Mouse (Mus musculus) intestine, embryonic 14.5 days (tissue): ENCODE data around the gene Ppp1r10. TPM values are rescaled to one million over a fixed set of nuclear protein-coding genes. Genes with fewer than 3 reads are reported as not detected.
A peak's percentile ranks its signal among the peaks of the same experiment; 100 is the strongest.
"Not testable (repeated sequence)": the region's sequence is repeated elsewhere in the genome, so short reads cannot be mapped to it uniquely, and the experiment has no call there.

Source experiments
- ATAC-seq: fragments of 200-750 bp; cut with Nextera tagmentation; replicated peaks from 2 replicates; pipeline ENCODE4 v1.8.0; 2017; ENCODE audit warnings: low read depth, moderate number of reproducible peaks, moderate TSS enrichment, moderate library complexity; ENCODE audit not compliant: low FRiP score, low TSS enrichment
- DNase-seq: peaks from one replicate; pipeline ENCODE4 v3.0.0-alpha.2; 2018; ENCODE audit warnings: low spot score
- H3K27ac ChIP-seq: fragments of 300-500 bp; sonication (generic); 2 replicates; pipeline ENCODE4 v1.5.1; 2014; ENCODE audit warnings: low read depth, mild to moderate bottlenecking, control low read depth
- H3K27me3 ChIP-seq: fragments of 300-500 bp; sonication (generic); replicated peaks from 2 replicates; pipeline ENCODE4 v1.6.1; 2014; ENCODE audit warnings: low read length, control low read depth; ENCODE audit not compliant: control insufficient read depth, insufficient read depth
- H3K36me3 ChIP-seq: fragments of 300-500 bp; sonication (generic); 2 replicates; pipeline ENCODE4 v1.6.1; 2014; ENCODE audit warnings: low read length, control low read depth; ENCODE audit not compliant: control insufficient read depth, insufficient read depth
- H3K4me1 ChIP-seq: fragments of 300-500 bp; sonication (generic); replicated peaks from 2 replicates; pipeline ENCODE4 v1.6.1; 2014; ENCODE audit warnings: low read length, control low read depth, mixed read lengths; ENCODE audit not compliant: control insufficient read depth, insufficient read depth
- H3K4me2 ChIP-seq: fragments of 300-500 bp; sonication (generic); 2 replicates; pipeline ENCODE4 v1.6.1; 2014; ENCODE audit warnings: low read length
- H3K4me3 ChIP-seq: fragments of 300-500 bp; sonication (generic); 2 replicates; pipeline ENCODE4 v1.5.1; 2014; ENCODE audit warnings: low read depth, low read length, control low read depth, mixed read lengths
- H3K9ac ChIP-seq: fragments of 300-500 bp; sonication (generic); 2 replicates; pipeline ENCODE4 v1.6.1; 2014; ENCODE audit warnings: mild to moderate bottlenecking, low read length
- H3K9me3 ChIP-seq: fragments of 300-500 bp; sonication (generic); 2 replicates; pipeline ENCODE4 v1.6.1; 2016; ENCODE audit warnings: low read length, control low read depth; ENCODE audit not compliant: control insufficient read depth
- WGBS: fragments of 180-500 bp; shearing (Covaris S2); extraction: QIAGEN DNeasy Blood & Tissue Kit; methylation state at CpG from one replicate; pipeline ENCODE4 v1.1.7; 2014; 5-methylcytosine and 5-hydroxymethylcytosine counted together
- polyA plus RNA-seq: library from polyadenylated mRNA; unstranded; fragments of >200 nt; fragmentation: Nextera tagmentation; extraction: Ambion mirVana; gene quantifications from 2 replicates; pipeline ENCODE4 v1.2.1, GENCODE M21; 2014

Gene Ppp1r10
- polyA plus RNA-seq, 1 experiment from 2014 or later = 33.8 TPM

GRCm38 (mm10) chr17:35929534-35929933 is 13.3 kb downstream of the Ppp1r10 start:
- no peak overlapping the region for H3K9ac ChIP-seq
- no peaks in the 10 kb centered on the region for H3K27me3 ChIP-seq
- DNase-seq = no peak
- peaks cover 69% of the 10 kb centered on the region for H3K36me3 ChIP-seq
- H3K9me3 ChIP-seq = no peaks in the 10 kb centered on the region
- H3K4me2 ChIP-seq = no peak overlapping the region
- no peak overlapping the region for H3K4me3 ChIP-seq
- H3K27ac ChIP-seq = no peak overlapping the region
- WGBS = 91% methylated on average over 2 of the region's 2 CpGs
- ATAC-seq = no peak
- H3K4me1 ChIP-seq = no peaks in the 10 kb centered on the region

DNA sequence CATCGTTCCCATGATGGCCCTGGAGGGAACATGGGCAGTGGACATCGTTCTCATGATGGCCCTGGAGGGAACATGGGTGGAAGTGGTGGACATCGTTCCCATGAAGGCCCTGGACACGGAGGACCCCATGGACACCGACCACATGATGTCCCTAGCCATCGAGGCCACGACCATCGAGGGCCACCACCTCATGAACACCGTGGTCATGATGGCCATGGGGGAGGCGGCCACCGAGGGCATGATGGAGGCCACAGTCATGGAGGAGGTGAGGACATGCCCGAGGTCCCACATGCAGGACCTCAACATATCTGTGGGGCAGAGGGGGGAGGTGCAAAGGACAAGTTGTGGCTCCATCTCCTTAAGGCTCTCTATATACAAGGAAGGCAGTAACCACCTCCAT is 14.4 kb downstream of the Ppp1r10 start:
- no peak for DNase-seq
- peaks cover 58% of the 10 kb centered on the region for H3K36me3 ChIP-seq
- WGBS = 96% methylated on average over 12 of the region's 12 CpGs

GRCm38 (mm10) chr17:35932608-35933007 is 16.4 kb downstream of the Ppp1r10 start:
- H3K27me3 ChIP-seq = no peaks in the 10 kb centered on the region
- WGBS = 77% methylated on average over 4 of the region's 4 CpGs
- H3K36me3 ChIP-seq = peaks cover 40% of the 10 kb centered on the region
- no peak overlapping the region for H3K9ac ChIP-seq
- H3K4me3 ChIP-seq = no peak overlapping the region
- no peak for DNase-seq
- no peak overlapping the region for H3K4me2 ChIP-seq
- H3K9me3 ChIP-seq = no peaks in the 10 kb centered on the region
- H3K4me1 ChIP-seq = no peaks in the 10 kb centered on the region
- no peak overlapping the region for H3K27ac ChIP-seq
- ATAC-seq = no peak

More for the DNA sequence above, 14.4 kb downstream of the Ppp1r10 start:
- no peaks in the 10 kb centered on the region for H3K27me3 ChIP-seq
- no peak overlapping the region for H3K4me3 ChIP-seq
- ATAC-seq = no peak
- no peaks in the 10 kb centered on the region for H3K4me1 ChIP-seq
- no peaks in the 10 kb centered on the region for H3K9me3 ChIP-seq
- H3K27ac ChIP-seq = no peak overlapping the region
- no peak overlapping the region for H3K4me2 ChIP-seq
- no peak overlapping the region for H3K9ac ChIP-seq

DNA sequence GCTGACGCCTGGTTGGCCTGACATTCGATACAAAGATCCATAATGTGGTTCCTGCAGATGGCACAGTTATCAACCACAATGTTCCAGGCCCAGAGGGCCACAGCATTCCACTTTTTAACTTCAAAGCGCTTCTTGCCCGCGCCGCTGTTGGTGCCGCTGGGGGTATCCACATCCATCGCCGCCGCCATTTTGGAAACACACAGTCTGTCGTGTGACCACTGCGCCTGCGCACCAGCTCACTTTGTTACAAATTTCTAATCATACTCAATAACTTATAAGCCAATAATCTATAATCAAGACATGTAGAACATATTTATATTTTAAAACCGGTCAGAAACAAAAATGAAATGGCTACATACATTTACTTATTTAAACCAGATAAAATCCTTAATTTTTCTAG is 19.5 kb downstream of the Ppp1r10 start:
- not testable (repeated sequence) for H3K9me3 ChIP-seq, DNase-seq, H3K36me3 ChIP-seq, ATAC-seq, H3K4me2 ChIP-seq, H3K4me1 ChIP-seq, H3K9ac ChIP-seq, H3K4me3 ChIP-seq, H3K27me3 ChIP-seq, H3K27ac ChIP-seq
- WGBS = 82% methylated on average over 14 of the region's 14 CpGs

GRCm38 (mm10) chr17:35937700-35938348 is 21.6 kb downstream of the Ppp1r10 start:
- Histone ChIP-seq H3K36me3 (no peaks in the 10 kb centered on the region), H3K27me3 (no peaks in the 10 kb centered on the region), H3K4me2 (no peak overlapping the region), H3K4me1 (no peaks in the 10 kb centered on the region), H3K9ac (no peak overlapping the region), H3K4me3 (no peak overlapping the region), H3K9me3 (no peaks in the 10 kb centered on the region), H3K27ac (no peak overlapping the region)
- WGBS = 39% methylated on average over 2 of the region's 2 CpGs
- DNase-seq (peak; percentile 68), ATAC-seq (0 out of 2 replicates have a peak, but pooled peaks have one; percentile 58)

DNA sequence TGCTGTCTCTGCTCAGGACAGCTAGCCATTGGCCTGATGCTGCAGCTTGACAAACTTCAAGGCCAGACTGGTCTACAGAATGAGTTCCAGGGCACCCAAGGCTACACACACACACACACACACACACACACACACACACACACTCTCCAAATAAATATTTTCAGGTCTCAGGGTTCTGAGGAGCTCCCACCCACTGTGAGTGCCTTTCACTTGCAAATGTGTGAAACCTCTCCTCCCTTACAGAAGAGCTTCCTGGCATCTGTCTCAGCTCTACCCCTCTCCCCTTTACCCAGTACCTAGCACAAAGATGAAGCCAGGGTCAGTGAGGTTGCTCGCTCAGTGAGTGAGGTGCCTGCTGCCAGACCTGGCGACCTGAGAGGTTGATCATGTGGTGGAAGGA is 22.9 kb downstream of the Ppp1r10 start:
- Histone ChIP-seq H3K27ac (no peak overlapping the region), H3K4me1 (no peaks in the 10 kb centered on the region), H3K4me2 (no peak overlapping the region), H3K27me3 (no peaks in the 10 kb centered on the region), H3K9ac (no peak overlapping the region), H3K36me3 (no peaks in the 10 kb centered on the region), H3K9me3 (no peaks in the 10 kb centered on the region), H3K4me3 (no peak overlapping the region)
- WGBS = 39% methylated on average over 2 of the region's 2 CpGs
- ATAC-seq = no peak
- no peak for DNase-seq

GRCm38 (mm10) chr17:35939941-35940340 is 23.7 kb downstream of the Ppp1r10 start:
- no peak overlapping the region for H3K27ac ChIP-seq
- ATAC-seq (no peak), DNase-seq (no peak)
- WGBS = 55% methylated on average over 1 of the region's 1 CpGs
- H3K4me1 ChIP-seq = no peaks in the 10 kb centered on the region
- no peaks in the 10 kb centered on the region for H3K27me3 ChIP-seq
- H3K9me3 ChIP-seq = no peaks in the 10 kb centered on the region
- no peak overlapping the region for H3K4me3 ChIP-seq
- H3K4me2 ChIP-seq = no peak overlapping the region
- H3K36me3 ChIP-seq = no peaks in the 10 kb centered on the region
- no peak overlapping the region for H3K9ac ChIP-seq

- H3K9me3 ChIP-seq, H3K4me2 ChIP-seq, ATAC-seq, H3K9ac ChIP-seq, H3K36me3 ChIP-seq, H3K27me3 ChIP-seq, H3K27ac ChIP-seq, H3K4me3 ChIP-seq, DNase-seq, H3K4me1 ChIP-seq: not testable (repeated sequence)
Measured at GRCm38 (mm10) chr17:35950946-35951345, 34.7 kb downstream of the Ppp1r10 start.

DNA sequence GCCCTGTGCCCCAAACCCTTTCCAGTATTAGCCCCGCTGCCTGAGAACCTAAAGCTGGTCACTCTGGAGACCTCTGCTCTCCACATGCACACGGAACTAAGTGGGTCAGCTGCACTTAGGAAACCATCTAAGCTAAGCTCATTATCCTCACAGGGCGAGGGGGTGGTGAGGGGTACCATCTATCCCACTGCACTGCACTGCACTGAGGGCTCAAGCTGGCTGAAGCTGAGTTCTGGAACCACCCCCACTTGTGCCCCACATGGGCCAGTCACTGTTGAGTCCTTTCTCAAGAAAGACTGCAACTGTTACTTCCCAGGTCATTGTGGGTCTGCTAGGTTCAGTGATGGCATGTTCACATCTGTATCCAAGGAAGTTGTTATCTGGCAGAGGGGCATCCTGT is 36.3 kb downstream of the Ppp1r10 start:
- not testable (repeated sequence) for H3K9ac ChIP-seq, ATAC-seq, H3K4me3 ChIP-seq, H3K4me2 ChIP-seq, H3K9me3 ChIP-seq, DNase-seq, H3K4me1 ChIP-seq, H3K27me3 ChIP-seq, H3K27ac ChIP-seq
- peaks cover 21% of the 10 kb centered on the region for H3K36me3 ChIP-seq
- WGBS = 70% methylated on average over 2 of the region's 3 CpGs
